Mouse (Mus musculus) embryonic facial prominence, embryonic 10.5 days (tissue): ENCODE data around the gene Ndufc1. TPM values are rescaled to one million over a fixed set of nuclear protein-coding genes. Genes with fewer than 3 reads are reported as not detected.
"Not testable (repeated sequence)": the region's sequence is repeated elsewhere in the genome, so short reads cannot be mapped to it uniquely, and the experiment has no call there.

Experiments used
- DNase-seq: peaks from one replicate; pipeline ENCODE4 v3.0.0-alpha.2; 2017; ENCODE audit warnings: low spot score
- H3K27ac ChIP-seq: fragments of 300-500 bp; sonication (generic); replicated peaks from 2 replicates; pipeline ENCODE4 v1.5.1; 2016; ENCODE audit warnings: mild to moderate bottlenecking
- H3K27me3 ChIP-seq: fragments of 300-500 bp; sonication (generic); replicated peaks from 2 replicates; pipeline ENCODE4 v1.6.1; 2016; ENCODE audit warnings: low read depth, mild to moderate bottlenecking; ENCODE audit not compliant: poor library complexity, severe bottlenecking
- H3K36me3 ChIP-seq: fragments of 300-500 bp; sonication (generic); replicated peaks from 2 replicates; pipeline ENCODE4 v1.6.1; 2016; ENCODE audit warnings: mild to moderate bottlenecking, moderate library complexity
- H3K4me1 ChIP-seq: fragments of 300-500 bp; sonication (generic); 2 replicates; pipeline ENCODE4 v1.6.1; 2016
- H3K4me3 ChIP-seq: fragments of 300-500 bp; sonication (generic); 2 replicates; pipeline ENCODE4 v1.5.1; 2016; ENCODE audit warnings: mild to moderate bottlenecking, moderate library complexity
- H3K9me3 ChIP-seq: fragments of 300-500 bp; sonication (generic); 2 replicates; pipeline ENCODE4 v1.6.1; 2016; ENCODE audit warnings: mild to moderate bottlenecking
- WGBS: fragments of 180-500 bp; shearing (Covaris S2); methylation state at CpG from one replicate; pipeline ENCODE4 v1.1.7; 2016; 5-methylcytosine and 5-hydroxymethylcytosine counted together
- polyA plus RNA-seq: library from polyadenylated mRNA; unstranded; fragments of >200 nt; fragmentation: Nextera tagmentation; extraction: Ambion mirVana; gene quantifications from 2 replicates; pipeline ENCODE4 v1.2.1, GENCODE M21; 2016

Ndufc1 gene
- polyA plus RNA-seq, 1 experiment from 2014 or later, result 663 TPM

DNA sequence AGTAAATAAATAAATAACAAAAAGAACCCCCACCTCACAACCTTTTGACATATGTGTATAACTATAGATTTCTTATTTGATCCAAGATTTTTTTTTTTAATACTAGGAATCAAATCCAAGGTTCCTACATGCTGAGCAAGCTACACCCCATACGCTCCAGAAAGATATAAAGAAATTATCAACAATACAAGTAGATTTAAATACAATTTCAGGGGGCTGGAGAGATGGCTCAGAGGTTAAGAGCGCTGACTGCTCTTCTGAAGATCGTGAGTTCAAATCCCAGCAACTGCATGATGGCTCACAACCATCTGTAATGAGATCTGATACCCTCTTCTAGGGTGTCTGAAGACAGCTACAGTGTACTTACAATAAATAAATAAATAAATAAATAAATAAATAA is 15.8 kb downstream of the Ndufc1 start:
- H3K27me3 ChIP-seq, result peaks cover 49% of the 10 kb centered on the region
- 93% methylated on average over 3 of the region's 3 CpGs for WGBS
- not testable (repeated sequence) for DNase-seq

DNA sequence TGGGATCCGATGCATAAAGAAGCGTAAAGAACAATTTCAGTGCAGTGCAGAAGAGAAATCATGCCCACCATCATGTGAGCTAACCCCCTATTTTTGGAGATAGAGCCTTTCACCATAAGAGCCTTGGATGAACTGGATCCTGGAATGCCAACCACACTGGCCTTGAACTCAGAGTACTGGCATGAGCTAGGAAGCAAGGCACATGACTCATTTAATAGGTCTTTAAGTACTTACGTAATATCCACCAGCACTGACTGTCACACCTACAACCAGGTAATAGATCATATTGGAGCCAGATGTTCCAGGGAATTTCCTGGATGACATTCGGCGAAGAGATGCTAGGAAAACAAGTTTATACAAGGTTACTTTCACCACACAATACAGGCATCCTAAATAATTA is 17.2 kb downstream of the Ndufc1 start:
- no peak for DNase-seq
- Histone ChIP-seq H3K4me1 (peaks cover 25% of the 10 kb centered on the region), H3K9me3 (no peaks in the 10 kb centered on the region), H3K27me3 (peaks cover 48% of the 10 kb centered on the region), H3K27ac (no peak overlapping the region), H3K36me3 (no peaks in the 10 kb centered on the region), H3K4me3 (no peak overlapping the region)
- 93% methylated on average over 5 of the region's 5 CpGs for WGBS

More for the DNA sequence above, 15.8 kb downstream of the Ndufc1 start:
- not testable (repeated sequence) for H3K27ac ChIP-seq, H3K36me3 ChIP-seq, H3K4me3 ChIP-seq, H3K9me3 ChIP-seq
- H3K4me1 ChIP-seq, result peaks cover 26% of the 10 kb centered on the region

- Histone ChIP-seq H3K36me3 (no peaks in the 10 kb centered on the region), H3K4me3 (no peak overlapping the region), H3K4me1 (peaks cover 21% of the 10 kb centered on the region), H3K27ac (no peak overlapping the region), H3K9me3 (no peaks in the 10 kb centered on the region), H3K27me3 (peaks cover 44% of the 10 kb centered on the region)
- 86% methylated on average over 5 of the region's 5 CpGs for WGBS
- no peak for DNase-seq
Observed at GRCm38 (mm10) chr3:51391095-51391494, 17.7 kb downstream of the Ndufc1 start.

- peak; percentile 39 for DNase-seq
- 5% methylated on average over 13 of the region's 13 CpGs for WGBS
- peak overlapping the region; percentile 55 for H3K27ac ChIP-seq
- peaks cover 16% of the 10 kb centered on the region for H3K4me1 ChIP-seq
- peak overlapping the region; percentile 50 for H3K4me3 ChIP-seq
- H3K27me3 ChIP-seq, result peaks cover 30% of the 10 kb centered on the region
- no peaks in the 10 kb centered on the region for H3K36me3 ChIP-seq
- H3K9me3 ChIP-seq, result no peaks in the 10 kb centered on the region
Observed at GRCm38 (mm10) chr3:51388904-51389303, 19.9 kb downstream of the Ndufc1 start.

DNA sequence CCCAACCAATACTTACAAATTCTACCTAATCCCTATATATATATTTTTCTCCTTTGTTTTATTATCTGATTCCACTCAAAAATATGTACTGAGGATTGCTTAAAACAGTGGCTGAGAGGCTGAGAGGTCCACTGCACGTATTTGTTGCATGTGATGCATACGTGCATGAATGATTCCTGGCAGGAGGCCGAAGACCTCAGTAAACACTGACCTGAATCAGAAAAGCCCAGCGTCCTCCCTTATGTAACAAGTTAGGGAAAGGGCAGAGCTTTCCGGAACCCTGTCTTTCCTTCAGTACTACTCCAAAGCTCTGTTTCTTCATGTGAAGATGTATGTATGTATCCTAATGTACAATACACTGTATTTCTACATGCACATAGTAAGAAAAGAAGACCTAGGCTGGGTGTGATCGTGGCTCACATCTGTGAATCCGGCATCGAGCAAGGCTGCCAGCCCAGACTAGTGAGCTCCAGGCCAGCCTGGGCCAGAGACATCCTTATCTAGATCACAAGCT is 20.9 kb downstream of the Ndufc1 start:
- 55% methylated on average over 8 of the region's 8 CpGs for whole genome bisulfite sequencing
- no peak for DNase-seq
- peaks cover 30% of the 10 kb centered on the region for H3K27me3 ChIP-seq
- H3K36me3 ChIP-seq, result no peaks in the 10 kb centered on the region
- H3K4me3 ChIP-seq, result no peak overlapping the region
- H3K9me3 ChIP-seq, result no peaks in the 10 kb centered on the region
- H3K4me1 ChIP-seq, result peaks cover 19% of the 10 kb centered on the region
- H3K27ac ChIP-seq, result no peak overlapping the region

DNA sequence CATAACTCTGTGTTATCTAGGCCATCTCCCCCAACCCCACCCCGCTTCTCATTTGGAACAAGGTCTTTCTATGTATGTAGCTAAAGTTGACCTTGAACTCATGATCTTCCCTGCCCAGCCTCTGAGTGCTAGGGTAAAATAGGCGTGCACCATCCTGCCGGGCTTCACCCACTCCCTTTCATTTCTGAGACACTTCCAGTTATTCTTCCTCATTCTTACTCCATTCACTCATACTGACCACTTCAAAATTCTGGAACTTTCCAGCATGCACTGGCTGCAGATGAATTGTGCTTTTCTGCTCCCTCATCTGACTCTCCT is 21.7 kb downstream of the Ndufc1 start:
- Histone ChIP-seq H3K4me1 (peaks cover 21% of the 10 kb centered on the region), H3K4me3 (no peak overlapping the region), H3K27ac (no peak overlapping the region), H3K9me3 (no peaks in the 10 kb centered on the region), H3K27me3 (peaks cover 30% of the 10 kb centered on the region), H3K36me3 (no peaks in the 10 kb centered on the region)
- 84% methylated on average over 3 of the region's 3 CpGs for WGBS
- DNase-seq, result no peak

- H3K4me3 ChIP-seq, result no peak overlapping the region
- H3K27ac ChIP-seq, result no peak overlapping the region
- DNase-seq, result no peak
- H3K27me3 ChIP-seq, result peaks cover 30% of the 10 kb centered on the region
- 46% methylated on average over 12 of the region's 12 CpGs for WGBS
- peaks cover 21% of the 10 kb centered on the region for H3K4me1 ChIP-seq
- no peaks in the 10 kb centered on the region for H3K36me3 ChIP-seq
- H3K9me3 ChIP-seq, result no peaks in the 10 kb centered on the region
Observed at GRCm38 (mm10) chr3:51386441-51387133, 22.2 kb downstream of the Ndufc1 start.

- DNase-seq, result no peak
- H3K4me1 ChIP-seq, result peaks cover 13% of the 10 kb centered on the region
- H3K4me3 ChIP-seq, result no peak overlapping the region
- H3K27ac ChIP-seq, result no peak overlapping the region
- no peaks in the 10 kb centered on the region for H3K36me3 ChIP-seq
- H3K9me3 ChIP-seq, result no peaks in the 10 kb centered on the region
- 67% methylated on average over 12 of the region's 12 CpGs for WGBS
- peaks cover 18% of the 10 kb centered on the region for H3K27me3 ChIP-seq
Observed at GRCm38 (mm10) chr3:51383409-51383808, 25.4 kb downstream of the Ndufc1 start.

- Histone ChIP-seq H3K27me3 (no peaks in the 10 kb centered on the region), H3K9me3 (no peaks in the 10 kb centered on the region), H3K4me1 (peaks cover 12% of the 10 kb centered on the region; the same call in 1 of the 2 replicates), H3K27ac (no peak overlapping the region), H3K36me3 (no peaks in the 10 kb centered on the region), H3K4me3 (no peak overlapping the region)
- WGBS, result 59% methylated on average over 4 of the region's 5 CpGs
- no peak for DNase-seq
Observed at GRCm38 (mm10) chr3:51380660-51381014, 28.2 kb downstream of the Ndufc1 start.

DNA sequence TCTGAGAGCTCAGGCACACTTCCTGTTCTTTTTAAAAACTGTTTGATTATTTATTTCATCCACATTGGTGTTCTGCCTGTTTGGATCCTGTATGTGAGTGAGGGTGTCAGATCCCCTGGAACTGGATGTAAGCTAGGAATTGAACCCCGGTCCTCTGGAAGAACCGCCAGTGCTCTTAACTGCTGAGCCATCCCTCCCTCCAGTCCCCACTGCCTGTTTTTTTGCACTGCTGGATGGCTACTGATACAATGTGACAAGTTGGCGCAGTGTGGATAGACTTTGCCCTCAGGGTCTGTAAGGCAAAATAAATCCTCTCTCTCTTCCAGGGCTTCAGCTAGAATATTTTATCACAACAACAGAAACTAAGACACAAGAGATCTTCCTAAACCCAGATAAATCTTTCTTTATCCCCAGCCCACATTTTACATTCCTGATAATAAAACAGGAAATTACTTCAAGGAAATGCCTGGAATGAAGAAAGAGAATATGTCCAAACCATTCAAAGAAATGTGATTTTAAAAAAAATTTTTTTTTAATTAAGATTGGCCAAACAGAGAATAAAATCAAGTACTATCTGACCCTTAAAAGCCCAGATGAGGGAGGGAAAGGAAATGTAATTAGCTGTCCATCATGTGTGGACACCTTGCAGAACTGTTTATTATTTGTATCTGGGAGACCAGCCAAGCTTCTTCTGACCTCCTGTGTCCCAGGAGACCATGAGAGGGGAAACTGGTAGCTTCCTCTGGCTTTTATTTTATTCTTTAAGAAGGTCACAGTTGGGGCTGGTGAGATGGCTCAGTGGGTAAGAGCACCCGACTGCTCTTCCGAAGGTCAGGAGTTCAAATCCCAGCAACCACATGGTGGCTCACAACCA is 28.8 kb downstream of the Ndufc1 start:
- Histone ChIP-seq H3K4me3 (no peak overlapping the region), H3K27ac (no peak overlapping the region), H3K9me3 (no peaks in the 10 kb centered on the region), H3K4me1 (peaks cover 12% of the 10 kb centered on the region; the same call in 1 of the 2 replicates), H3K36me3 (no peaks in the 10 kb centered on the region), H3K27me3 (no peaks in the 10 kb centered on the region)
- WGBS, result 67% methylated on average over 5 of the region's 5 CpGs
- DNase-seq, result no peak

DNA sequence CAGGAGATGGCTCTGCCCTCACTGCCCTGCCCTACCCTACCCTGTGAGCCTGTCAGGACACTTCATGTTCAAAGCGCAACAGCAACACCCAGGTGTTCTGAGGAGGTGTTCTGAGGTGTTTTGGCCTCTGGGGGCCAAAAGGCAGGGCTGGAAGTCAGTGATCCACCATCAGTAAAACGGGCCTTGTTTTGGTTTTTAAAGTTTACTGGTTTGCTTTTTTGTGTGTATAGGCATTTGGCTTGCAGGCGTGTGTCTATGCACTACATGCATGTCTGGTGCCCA is 30.2 kb downstream of the Ndufc1 start:
- Histone ChIP-seq H3K27me3 (no peaks in the 10 kb centered on the region), H3K4me1 (peaks cover 12% of the 10 kb centered on the region; the same call in 1 of the 2 replicates), H3K27ac (peak overlapping the region; percentile 63), H3K4me3 (peak overlapping the region; percentile 43; the same call in 1 of the 2 replicates), H3K36me3 (no peaks in the 10 kb centered on the region), H3K9me3 (no peaks in the 10 kb centered on the region)
- WGBS, result 79% methylated on average over 3 of the region's 3 CpGs
- no peak for DNase-seq

DNA sequence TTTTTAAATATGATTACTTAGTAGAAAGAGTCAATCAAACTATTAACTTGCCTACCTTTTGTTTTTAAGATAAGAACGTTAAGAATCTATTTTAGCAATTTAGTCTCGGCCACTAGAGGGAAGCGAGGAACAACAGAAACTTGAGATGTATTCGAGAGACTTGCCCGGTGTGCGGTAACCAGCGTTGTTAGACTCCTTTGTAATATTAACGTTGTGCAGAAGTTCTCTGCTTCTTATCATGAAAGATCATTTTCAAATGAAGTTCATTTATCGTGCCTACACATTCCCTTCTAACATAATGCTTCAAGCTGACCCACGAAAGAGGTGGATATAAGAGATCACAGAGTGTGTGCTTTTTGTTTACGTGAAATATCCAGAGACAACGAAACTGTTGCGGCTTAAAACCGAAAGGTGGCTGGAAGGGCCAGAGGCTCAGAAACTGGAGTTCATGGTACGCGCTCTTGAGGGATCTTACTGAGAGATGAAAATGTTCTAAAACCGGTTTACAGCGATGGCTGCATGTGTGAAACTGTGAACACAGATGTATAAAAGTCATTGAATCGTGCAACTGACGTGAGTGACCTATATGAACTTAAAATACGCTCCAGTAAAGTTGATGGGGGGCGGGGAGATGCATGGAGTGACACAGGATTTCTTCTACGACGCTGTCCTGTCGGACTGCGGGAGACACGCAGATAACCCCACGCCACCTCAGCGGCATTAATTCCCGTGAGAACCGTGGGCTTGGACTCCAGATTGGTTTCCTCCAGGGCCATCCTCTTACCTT is 30.7 kb downstream of the Ndufc1 start:
- Histone ChIP-seq H3K27me3 (no peaks in the 10 kb centered on the region), H3K4me1 (peaks cover 11% of the 10 kb centered on the region; the same call in 1 of the 2 replicates), H3K27ac (peak overlapping the region; percentile 63), H3K9me3 (no peaks in the 10 kb centered on the region), H3K36me3 (no peaks in the 10 kb centered on the region), H3K4me3 (peak overlapping the region; percentile 43)
- 48% methylated on average over 31 of the region's 31 CpGs for WGBS
- DNase-seq, result no peak
